Mouse (Mus musculus) T-cell, adult 2 months (primary cell): ENCODE measurements around the gene Siglecg.

Experiments
- DNase-seq: peaks from one replicate; pipeline ENCODE4 v3.0.0; 2022; ENCODE audit warnings: low spot score

Siglecg gene

DNA sequence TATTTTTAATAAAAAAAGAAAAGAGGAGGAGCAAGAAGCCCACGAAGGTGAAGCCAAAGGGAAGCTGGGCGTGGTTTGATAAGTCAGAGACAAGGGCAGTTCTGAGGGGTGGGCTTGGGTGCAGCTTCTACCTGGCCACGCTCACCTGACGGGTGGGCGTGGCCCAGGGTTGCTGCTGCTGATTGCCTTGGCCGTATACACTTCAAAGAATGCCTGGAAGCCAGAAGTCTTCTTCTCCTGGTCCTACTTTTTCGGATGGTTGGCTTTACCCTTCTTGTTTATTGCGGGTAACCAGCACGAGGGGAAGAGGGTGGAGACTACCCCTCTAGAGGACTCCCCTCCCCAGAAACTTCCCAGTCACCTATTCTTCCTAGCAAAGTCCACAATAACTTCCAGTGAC, 34.7 kb downstream of the Siglecg start:
- no peak for DNase-seq

DNA sequence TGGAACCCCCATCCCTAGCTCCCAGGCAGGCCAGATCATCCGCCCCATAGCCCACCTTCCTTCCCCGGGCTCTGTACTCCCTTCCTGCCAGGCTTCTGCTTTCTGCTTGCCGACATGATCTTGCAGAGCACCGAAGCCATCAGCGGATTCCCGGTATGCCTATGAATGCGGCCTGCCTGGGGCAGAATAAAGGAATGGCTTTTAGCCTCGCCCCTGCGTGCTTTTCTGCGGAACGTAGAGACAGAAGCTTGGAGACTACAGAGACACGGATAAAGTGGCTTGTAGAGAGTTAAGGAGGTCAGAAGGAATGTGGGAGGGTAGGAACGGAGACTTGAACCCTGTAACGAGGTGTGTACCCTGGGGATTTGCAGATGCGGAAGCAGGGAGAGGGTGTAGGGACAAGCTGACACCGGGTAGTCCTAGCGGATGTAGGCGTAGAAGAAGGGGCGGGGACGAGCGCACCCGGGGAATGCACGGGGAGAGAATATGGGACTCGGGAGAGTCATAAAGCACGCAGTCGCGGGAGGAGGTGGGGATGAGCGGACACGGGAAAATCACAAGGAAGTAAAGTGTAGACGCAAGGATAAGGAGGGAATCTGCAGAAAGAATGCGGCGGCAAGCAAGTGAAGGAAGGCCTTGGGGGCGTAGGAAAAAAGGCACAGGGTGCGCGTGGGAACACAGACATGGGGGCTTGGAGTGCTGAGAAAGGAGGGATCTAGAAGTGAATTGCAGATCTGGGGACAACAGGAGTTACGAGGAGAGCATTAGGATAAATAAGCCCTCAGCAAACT, 35.3 kb downstream of the Siglecg start:
- peak; percentile 66 for DNase-seq

GRCm38 (mm10) chr7:43443917-43444293, 35.9 kb downstream of the Siglecg start, which contains the start of the genes Etfb and Gm45233:
Etfb (plus strand) TSS chr7:43444083.
Gm45233 (plus strand) TSS chr7:43444128.
- DNase-seq, result peak; percentile 87

- DNase-seq, result no peak
These were observed 39.8 kb downstream of the Siglecg start for GRCm38 (mm10) chr7:43447801-43448200.

DNA sequence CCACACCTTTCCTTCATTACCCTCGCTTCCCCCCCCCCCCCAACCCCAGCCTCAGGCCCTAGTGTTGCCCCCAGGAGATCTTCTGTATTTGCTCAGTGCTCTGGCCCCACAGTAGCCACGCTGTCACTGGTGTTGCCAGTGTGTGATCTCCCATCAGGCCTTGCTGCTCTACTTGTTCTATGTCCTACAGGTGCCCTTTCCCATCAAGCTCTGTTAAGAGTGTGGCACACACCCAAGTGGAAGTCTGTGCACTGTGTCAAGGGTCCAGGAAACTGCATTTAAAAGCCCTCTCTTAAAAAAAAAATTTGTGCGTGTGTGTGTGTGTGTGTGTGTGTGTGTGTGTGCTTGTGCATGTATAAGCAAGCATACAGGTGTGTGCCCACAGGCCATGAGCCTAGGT, 40.2 kb downstream of the Siglecg start:
- no peak for DNase-seq

GRCm38 (mm10) chr7:43449811-43450210, 41.8 kb downstream of the Siglecg start:
- no peak for DNase-seq

GRCm38 (mm10) chr7:43451726-43452125, 43.7 kb downstream of the Siglecg start:
- DNase-seq, result no peak

- peak; percentile 52 for DNase-seq
These were observed 44.6 kb downstream of the Siglecg start for GRCm38 (mm10) chr7:43452609-43453008.

DNA sequence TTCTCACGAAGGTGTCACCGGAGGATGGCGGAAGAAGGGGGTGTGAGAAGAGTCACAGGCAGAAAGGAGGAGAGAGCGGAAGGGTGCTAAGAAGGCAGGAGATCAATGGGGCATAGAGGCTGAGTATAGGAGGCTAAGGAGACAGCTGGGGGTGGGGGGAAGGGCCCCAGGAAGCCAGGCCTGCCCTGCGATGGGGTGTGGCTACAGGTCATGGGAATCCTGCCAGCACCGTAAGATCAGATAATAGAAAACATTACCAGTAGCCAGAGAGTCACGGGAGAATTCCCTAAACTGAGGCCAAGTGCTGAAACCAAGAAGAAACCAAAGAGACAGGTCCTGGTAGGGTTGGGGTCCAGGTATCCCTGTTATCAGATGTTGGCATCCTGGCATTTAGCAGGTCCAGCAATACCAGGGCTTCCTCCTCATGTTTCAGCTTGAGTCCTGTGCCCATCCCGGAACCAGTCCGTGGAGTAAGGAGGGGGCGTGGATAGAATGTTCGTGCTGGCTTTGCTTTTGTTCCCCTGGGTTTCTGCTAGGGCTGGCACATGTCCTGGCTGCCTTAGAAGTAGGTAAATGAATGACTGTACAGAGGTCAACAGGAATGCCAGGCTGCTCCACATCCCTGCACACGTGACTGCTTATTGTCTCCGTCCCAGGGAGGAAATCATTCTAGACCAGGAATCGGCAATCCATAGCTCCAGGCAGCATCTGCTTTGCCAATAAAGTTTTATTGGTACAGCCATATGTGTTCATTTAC, 45.8 kb downstream of the Siglecg start:
- no peak for DNase-seq

DNA sequence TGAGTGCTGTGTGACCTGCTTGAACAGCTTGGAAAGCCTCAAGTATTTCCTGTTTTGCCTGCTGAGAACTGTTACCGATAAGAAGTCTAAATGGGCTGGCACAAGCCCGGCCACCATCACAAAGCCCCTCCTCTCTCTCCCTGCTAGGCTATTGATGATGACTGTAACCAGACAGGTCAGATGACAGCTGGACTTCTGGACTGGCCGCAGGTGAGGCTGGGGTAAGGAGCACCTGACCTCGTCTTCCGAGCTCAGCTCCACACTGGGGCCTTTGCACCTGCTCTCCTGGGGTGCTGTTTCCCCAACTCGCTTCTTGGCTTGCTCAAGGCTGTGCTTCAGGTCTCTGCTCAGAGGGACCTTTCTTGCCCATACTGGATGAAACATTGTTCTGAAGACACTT, 46.4 kb downstream of the Siglecg start:
- no peak for DNase-seq

DNA sequence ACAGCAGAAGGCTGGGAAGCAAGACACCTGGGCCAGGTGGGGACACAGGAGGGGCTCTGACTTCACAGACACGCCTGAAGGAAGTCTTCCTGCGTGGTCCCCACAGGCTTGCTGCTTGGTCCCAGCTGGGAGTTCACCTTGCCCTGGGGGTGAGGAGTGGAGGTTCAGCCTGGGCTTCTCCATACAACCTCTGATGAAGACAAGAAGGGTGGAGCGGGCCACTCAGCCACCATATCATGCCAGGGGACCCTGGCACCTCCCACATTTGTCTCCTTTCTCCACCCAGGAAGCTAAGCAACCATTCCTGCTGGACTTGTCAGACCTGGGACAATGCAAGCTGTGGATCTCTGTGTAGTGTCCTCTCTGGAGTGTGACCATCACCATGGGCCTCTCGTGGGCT, 54.8 kb downstream of the Siglecg start, which contains the start of gene Vsig10l:
TSS of gene Vsig10l (plus strand) at position 301 of the 400 bp plus-strand sequence.
- DNase-seq, result no peak

DNA sequence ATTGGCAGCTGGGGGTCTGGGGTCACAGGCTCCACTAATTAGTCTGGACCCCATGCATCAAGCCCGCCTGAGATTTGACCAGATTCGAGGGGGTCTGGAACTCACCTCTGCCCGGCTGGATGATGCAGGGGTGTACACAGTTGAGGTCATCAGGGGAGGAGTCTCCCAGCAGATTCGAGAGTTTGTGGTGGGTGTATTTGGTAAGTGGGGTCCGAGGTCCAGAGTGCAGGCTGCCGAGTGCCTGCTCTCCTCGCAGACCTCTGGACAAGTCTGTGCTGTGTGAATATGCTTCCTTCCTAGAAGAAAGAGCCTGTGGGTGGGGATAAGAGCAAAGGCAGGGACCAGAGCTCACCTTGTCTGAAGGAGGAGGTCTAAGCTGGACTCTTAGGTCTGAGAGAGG, 56.0 kb downstream of the Siglecg start:
- DNase-seq, result no peak

GRCm38 (mm10) chr7:43464864-43465343, 56.9 kb downstream of the Siglecg start:
- peak; percentile 12 for DNase-seq

- DNase-seq, result peak; percentile 88
These were observed 57.5 kb downstream of the Siglecg start for GRCm38 (mm10) chr7:43465344-43466098.

DNA sequence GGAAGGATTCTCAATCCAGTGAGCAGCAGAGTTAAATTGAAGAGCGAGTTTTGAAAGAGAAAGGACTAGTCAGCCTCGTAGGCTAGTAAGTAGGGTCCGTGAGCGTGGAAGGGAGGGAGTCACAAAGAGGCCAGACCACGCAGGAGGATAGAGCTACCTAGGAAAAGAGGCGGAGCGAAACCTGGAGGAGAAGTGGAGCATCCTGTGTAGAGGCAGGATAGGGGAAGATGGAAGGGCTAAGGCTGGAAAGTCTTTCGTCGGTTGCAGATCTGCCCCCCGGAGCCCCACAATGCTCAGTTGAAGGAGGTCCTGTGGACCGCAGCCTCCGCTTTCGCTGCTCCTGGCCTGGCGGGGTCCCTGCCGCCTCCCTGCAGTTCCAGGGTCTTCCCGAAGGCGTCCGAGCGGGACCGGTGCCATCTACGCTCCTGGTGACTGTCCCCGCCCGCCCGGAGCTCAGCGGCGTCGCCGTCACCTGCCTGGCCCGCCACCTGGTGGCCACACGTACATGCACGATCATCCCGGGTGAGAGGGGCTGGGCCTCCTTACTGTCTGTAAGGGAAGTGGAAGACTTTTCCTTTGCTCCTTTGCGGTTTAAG, 58.2 kb downstream of the Siglecg start:
- peak; percentile 83 for DNase-seq
